Mouse (Mus musculus) layer of hippocampus, postnatal 14 days (tissue): Measurements from ENCODE around the gene Adcy5. TPM values are rescaled to one million over a fixed set of nuclear protein-coding genes. Genes with fewer than 3 reads are reported as not detected.
A peak's percentile ranks its signal among the peaks of the same experiment; 100 is the strongest.

Source experiments
- DNase-seq, 2 experiments: peaks; one replicate each; pipeline ENCODE4 v3.0.0; 2021 to 2022; ENCODE audit warnings: low spot score in 2 of 2, mixed read lengths in 1 of 2
- total RNA-seq, 2 experiments: library from RNA; stranded (reverse); gene quantifications; 2 replicates each; pipeline ENCODE4 v1.2.3; 2021

Adcy5 gene
- total RNA-seq, 2 experiments from 2014 or later: 68.8 to 69.8 TPM

DNA sequence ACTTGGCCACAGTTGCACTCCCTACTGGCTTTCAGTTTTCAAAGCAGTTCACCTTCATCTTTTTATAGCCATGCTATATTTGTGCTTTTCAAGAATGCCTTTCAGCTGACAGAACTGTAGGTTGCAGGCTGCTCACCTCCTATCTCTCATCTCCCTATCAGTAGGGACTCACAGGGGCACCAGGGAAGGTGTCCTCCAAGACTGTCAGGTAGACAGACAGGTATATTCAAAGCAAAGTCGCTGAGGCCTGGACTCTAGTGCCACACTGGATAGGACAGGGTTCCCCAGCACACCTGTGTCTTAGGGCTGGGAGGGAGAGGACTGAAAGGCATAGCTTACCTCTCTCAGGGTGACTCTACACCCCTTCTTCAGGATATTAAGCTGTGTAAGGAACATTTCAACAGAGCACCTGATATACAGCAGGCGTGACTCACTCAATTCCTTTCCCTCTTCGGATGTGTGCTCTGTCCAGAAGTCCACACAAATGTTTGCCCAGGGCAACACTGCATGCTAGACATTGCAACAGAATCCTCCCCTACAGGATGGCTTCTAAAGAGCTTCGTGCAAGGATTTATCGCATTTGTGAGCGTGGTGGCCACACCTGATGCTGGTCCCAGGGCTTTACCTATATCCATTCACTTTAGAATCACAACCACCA is 153.9 kb downstream of the Adcy5 start:
- DNase-seq: no peak

DNA sequence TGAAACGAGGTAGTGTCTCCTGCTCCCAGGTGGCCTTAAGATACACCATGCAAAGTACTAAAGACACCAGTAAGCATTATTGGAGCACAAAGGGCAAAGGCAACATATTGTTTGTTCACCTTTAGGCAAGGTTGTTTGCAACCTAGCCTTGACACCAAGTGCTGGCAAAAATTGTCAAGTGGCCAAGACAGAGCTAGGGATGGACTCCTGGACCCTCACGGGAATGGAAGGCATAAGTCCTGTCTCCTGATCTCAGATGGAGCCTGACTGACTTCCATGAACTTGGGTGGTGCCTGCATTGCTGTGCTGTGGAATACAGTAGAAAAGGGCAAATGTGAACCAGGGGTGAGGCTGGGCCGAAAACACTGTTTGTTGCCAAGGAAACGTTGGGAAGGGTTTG is 155.0 kb downstream of the Adcy5 start:
- DNase-seq: no peak

DNA sequence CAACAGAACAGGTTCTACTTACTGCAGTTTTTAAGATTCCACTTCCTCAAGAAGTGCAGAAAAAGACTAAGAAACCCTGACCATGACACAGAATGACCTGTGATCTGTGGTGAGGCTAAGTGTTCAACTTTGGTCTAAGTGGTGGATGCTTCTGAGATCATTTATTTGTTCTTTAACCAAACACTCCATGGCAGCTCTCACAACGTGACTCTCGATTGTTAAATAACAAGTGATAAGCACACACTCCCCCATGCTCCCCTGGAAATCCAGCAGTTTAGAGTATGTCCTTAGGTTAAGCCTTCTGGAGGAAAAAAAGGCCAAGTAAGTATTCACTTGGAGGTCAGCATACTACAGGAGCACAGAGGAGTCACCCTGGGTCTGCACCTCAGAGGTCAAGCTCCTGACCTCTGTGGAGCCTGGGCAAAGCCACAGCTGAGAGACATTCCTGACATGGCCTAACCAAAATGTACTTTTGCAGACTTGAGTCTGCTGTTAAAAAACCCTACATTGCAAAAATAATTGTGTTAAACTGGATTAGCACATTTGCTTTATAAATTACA is 156.0 kb downstream of the Adcy5 start:
- DNase-seq: no peak

DNA sequence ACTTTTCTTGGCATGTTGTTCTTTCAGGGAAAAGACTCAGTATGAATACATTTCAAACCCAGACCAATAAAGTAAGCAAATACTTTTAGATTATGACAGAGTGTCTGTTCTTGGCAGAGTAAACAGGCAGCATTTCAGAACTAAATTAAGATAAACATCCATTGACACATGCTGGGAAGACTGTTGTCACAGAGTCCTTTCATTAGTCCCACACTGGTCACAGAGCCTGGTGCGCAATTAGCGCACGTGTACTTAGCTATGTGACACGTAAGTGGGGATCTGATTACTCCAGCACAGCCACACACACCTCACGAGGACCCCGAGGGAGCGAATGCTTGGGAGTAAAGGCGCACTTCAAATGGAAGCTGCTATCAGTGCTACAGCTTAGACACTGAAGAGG is 156.9 kb downstream of the Adcy5 start:
- peak in 1 of 2 experiments; percentile 20 for DNase-seq

DNA sequence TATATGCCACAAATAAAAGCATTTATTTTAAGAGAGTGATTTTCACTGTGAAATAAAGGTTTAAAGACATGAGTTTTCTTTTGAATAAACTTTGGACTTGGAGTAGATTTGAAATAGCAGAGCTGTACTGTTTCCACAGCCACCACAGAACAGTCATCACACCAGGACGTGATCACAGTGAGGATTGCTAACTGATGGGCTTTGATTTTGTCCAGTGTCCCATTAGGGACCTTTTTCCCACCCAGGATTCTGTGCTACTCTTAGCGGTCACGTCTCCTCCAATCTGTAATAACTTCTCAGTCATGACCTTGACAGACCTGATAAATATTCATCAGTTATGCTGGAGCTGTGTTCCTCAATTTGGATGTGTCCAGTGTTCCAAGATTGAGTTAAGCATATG is 160.8 kb downstream of the Adcy5 start:
- DNase-seq: no peak

DNA sequence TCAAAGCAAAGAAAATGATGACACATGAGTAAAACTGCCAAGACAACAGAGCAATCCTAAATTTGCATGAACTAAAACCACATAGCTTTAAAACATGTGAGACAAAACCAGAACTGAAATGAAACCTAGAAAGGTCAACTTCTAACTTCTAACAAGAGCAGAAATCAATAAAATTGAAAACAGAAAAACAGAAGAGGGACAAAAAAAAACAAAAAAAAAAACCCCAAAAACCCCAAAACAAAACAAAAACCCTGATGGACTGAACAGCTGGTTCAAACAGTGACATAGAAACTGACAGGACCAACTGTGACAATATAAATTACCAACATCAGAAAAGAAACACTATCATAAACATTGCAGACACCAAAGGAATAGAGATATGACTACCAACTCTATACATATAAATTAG is 162.2 kb downstream of the Adcy5 start:
- no peak for DNase-seq

DNA sequence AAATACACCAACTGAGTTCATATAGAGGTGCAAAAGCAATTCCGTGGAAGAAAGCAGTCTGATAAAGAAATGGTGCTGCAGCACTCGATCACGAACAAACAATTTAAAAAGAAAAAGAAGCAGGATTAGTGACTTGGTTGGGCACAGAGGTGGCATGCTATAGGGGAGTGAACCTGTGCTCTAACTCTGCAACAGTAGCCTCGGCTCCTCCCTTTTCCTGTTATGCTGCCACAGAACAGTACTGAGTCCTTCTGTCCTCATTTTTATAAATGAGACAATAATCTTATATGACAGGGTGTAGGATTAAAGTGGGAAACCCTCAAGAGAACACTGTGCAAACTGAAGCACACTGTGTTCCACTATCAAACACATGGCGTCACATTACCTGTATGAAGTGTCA is 162.8 kb downstream of the Adcy5 start:
- no peak for DNase-seq

DNA sequence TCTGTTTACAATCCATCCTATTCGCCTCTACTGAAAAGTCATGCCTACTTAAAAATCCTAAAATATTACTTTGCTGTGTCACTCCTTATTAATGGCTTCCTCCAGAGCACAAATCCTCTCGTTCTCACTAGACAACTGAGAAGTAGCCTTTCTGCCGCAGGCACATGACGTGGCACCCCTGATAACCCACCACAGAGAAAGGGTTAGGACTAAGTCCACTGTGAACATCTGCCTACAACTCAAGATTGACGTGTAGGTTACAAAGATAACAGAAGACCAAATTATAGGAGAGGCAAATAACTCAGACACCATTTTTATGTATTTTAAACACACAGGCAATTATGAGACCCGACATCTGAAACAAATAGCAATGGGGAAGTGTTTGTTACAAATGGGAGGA is 163.7 kb downstream of the Adcy5 start:
- no peak for DNase-seq

DNA sequence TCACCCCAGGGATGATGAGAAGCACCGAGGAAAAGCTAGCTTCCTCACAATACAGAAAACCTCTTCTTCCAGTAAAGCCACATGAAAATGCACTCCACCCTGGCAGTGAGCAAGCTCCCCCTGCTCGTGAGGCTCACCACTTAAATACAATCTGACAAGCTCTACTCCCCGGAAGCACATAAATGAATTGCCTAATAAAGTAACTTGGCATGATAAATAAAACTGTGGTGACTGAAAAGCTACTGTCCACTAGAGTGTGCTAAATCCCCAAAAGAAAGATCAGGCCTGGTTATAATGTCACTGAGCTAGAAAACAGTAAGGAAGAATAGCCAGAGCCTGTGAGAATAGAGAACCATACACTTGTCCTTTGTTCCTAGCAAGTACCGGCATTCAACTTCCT is 164.7 kb downstream of the Adcy5 start:
- DNase-seq: peak in 1 of 2 experiments; percentile 65

DNA sequence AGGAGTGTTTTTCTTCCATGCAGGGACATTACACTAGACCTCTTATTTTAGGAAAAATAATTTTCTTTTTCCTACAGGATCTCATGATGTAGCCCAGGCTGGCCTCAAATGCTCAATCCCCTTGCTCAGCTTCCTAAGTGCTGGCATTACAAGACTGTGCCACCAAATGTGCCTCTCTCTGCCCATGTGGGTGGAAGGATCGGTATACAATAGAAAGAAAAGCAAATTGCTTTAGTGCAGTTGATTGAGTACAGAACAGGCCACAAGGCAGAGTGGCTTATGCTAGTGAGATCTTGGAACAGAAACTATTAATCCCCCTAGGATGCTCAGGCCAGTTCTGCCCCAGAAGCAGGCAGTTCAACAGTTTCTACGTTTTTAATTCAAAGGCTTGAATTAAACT is 165.1 kb downstream of the Adcy5 start:
- DNase-seq: no peak

DNA sequence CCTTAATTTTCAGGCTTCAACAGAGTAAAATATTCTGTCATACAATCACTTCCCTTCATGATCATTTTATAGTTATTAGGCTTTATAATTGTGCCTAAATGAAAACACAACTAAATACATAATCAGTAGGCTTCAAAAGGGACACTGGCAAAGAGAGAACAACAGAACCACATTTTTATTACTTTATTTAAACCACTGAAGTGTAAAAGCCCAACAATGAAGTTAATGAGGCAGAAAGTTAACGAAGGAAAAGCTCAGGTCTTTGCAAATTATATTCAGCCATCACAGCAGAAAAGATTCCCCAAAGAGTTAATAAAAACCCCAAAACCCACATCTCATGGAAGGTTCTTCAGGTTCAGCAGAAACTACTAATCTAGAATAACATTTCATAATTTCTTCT is 175.8 kb downstream of the Adcy5 start:
- no peak for DNase-seq

Other genes starting within 250 kb of the Adcy5 start
- 10 to 100 TPM; 41.0 to 45.5 TPM for gene Hacd2, start 132.4 kb upstream of the Adcy5 start, total RNA-seq
- 10 to 100 TPM; 18.1 to 18.5 TPM for gene Sec22a, start 209.0 kb downstream of the Adcy5 start, total RNA-seq